Mouse (Mus musculus) urinary bladder, postnatal 14 days (tissue): ENCODE data around the gene Mrpl1.

Source experiments
- DNase-seq: peaks from one replicate; pipeline ENCODE4 v3.0.0; 2021; ENCODE audit warnings: low spot score

Mrpl1 gene

GRCm38 (mm10) chr5:96309566-96309965 is 100.3 kb downstream of the Mrpl1 start:
- no peak for DNase-seq

DNA sequence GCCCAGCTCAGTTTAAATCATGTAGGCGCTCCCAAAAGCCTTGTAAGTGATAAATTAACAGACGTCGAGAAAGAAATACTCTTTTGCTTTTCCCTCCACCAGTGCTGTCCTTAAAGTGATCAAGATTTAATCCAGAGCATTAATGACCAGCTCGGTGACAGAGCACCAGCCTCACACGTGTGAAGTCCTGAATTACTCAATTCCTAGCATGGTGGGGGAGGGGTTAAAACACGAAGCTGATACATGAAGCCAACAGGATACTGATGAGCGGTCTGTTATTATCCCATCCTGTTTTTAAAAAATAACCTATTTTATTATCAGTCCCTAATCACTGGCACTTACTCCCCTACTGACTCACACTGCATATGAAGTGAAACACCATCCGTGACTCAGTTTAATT is 102.4 kb downstream of the Mrpl1 start:
- DNase-seq, result no peak
